Mouse (Mus musculus) heart, embryonic 13.5 days (tissue): ENCODE measurements around the gene Pfkl. TPM values are rescaled to one million over a fixed set of nuclear protein-coding genes. Genes with fewer than 3 reads are reported as not detected.
A peak's percentile ranks its signal among the peaks of the same experiment; 100 is the strongest.
"Not testable (repeated sequence)": the region's sequence is repeated elsewhere in the genome, so short reads cannot be mapped to it uniquely, and the experiment has no call there.

Source experiments
- ATAC-seq: fragments of 200-750 bp; cut with Nextera tagmentation; 2 replicates; pipeline ENCODE4 v1.8.0; 2017; ENCODE audit warnings: moderate TSS enrichment; ENCODE audit not compliant: insufficient number of reproducible peaks, low FRiP score, low TSS enrichment; ENCODE audit errors: extremely low read depth
- H3K27ac ChIP-seq: fragments of 300-500 bp; sonication (generic); replicated peaks from 2 replicates; pipeline ENCODE4 v1.5.1; 2015; ENCODE audit warnings: moderate library complexity, mild to moderate bottlenecking, inconsistent platforms
- H3K27me3 ChIP-seq: fragments of 300-500 bp; sonication (generic); replicated peaks from 2 replicates; pipeline ENCODE4 v1.6.1; 2015; ENCODE audit warnings: mild to moderate bottlenecking, inconsistent platforms
- H3K36me3 ChIP-seq: fragments of 300-500 bp; sonication (generic); 2 replicates; pipeline ENCODE4 v1.6.1; 2015; ENCODE audit warnings: mild to moderate bottlenecking, inconsistent platforms
- H3K4me1 ChIP-seq: fragments of 300-500 bp; sonication (generic); 2 replicates; pipeline ENCODE4 v1.6.1; 2015; ENCODE audit warnings: inconsistent platforms
- H3K4me2 ChIP-seq: fragments of 300-500 bp; sonication (generic); 2 replicates; pipeline ENCODE4 v1.6.1; 2015; ENCODE audit warnings: inconsistent platforms, mild to moderate bottlenecking, moderate library complexity
- H3K4me3 ChIP-seq: fragments of 300-500 bp; sonication (generic); 2 replicates; pipeline ENCODE4 v1.5.1; 2015; ENCODE audit warnings: moderate library complexity, mild to moderate bottlenecking, inconsistent platforms
- H3K9ac ChIP-seq: fragments of 300-500 bp; sonication (generic); 2 replicates; pipeline ENCODE4 v1.6.1; 2015; ENCODE audit warnings: inconsistent platforms, mild to moderate bottlenecking, moderate library complexity
- H3K9me3 ChIP-seq: fragments of 300-500 bp; sonication (generic); 2 replicates; pipeline ENCODE4 v1.6.1; 2016; ENCODE audit warnings: inconsistent platforms
- WGBS: fragments of 180-500 bp; shearing (Covaris S2); methylation state at CpG from one replicate; pipeline ENCODE4 v1.1.7; 2015; ENCODE audit warnings: mixed read lengths; 5-methylcytosine and 5-hydroxymethylcytosine counted together
- polyA plus RNA-seq: library from polyadenylated mRNA; unstranded; fragments of >200 nt; fragmentation: Nextera tagmentation; extraction: Ambion mirVana; gene quantifications from 2 replicates; pipeline ENCODE4 v1.2.1, GENCODE M21; 2015

Pfkl gene
- polyA plus RNA-seq, 1 experiment from 2014 or later, result 190 TPM

GRCm38 (mm10) chr10:78012661-78013495, 3.0 kb upstream of the Pfkl start:
- ATAC-seq, result no peak
- H3K9ac ChIP-seq, result no peak overlapping the region
- H3K9me3 ChIP-seq, result no peaks in the 10 kb centered on the region; the same call in 1 of the 2 replicates
- no peaks in the 10 kb centered on the region for H3K36me3 ChIP-seq
- no peak overlapping the region for H3K27ac ChIP-seq
- 88% methylated on average over 18 of the region's 18 CpGs for WGBS
- H3K4me1 ChIP-seq, result peaks cover 24% of the 10 kb centered on the region
- H3K4me3 ChIP-seq, result no peak overlapping the region
- no peaks in the 10 kb centered on the region; the same call in 1 of the 2 replicates for H3K27me3 ChIP-seq
- H3K4me2 ChIP-seq, result no peak overlapping the region

- Histone ChIP-seq H3K4me1 (peaks cover 39% of the 10 kb centered on the region), H3K4me2 (peak overlapping the region; percentile 95; the same call in 1 of the 2 replicates)
- H3K27ac ChIP-seq, ATAC-seq, H3K9me3 ChIP-seq, H3K36me3 ChIP-seq, H3K4me3 ChIP-seq, H3K9ac ChIP-seq, H3K27me3 ChIP-seq: not testable (repeated sequence)
- WGBS, result 92% methylated on average over 5 of the region's 5 CpGs
Measured at GRCm38 (mm10) chr10:78011116-78011515, 1.2 kb upstream of the Pfkl start.

GRCm38 (mm10) chr10:78010335-78010734, 452 bp upstream of the Pfkl start:
- peak overlapping the region; percentile 72 for H3K9ac ChIP-seq
- H3K27ac ChIP-seq, result no peak overlapping the region
- H3K4me3 ChIP-seq, result peak overlapping the region; percentile 90
- 10% methylated on average over 10 of the region's 10 CpGs for WGBS
- H3K27me3 ChIP-seq, result no peaks in the 10 kb centered on the region
- no peaks in the 10 kb centered on the region; the same call in 1 of the 2 replicates for H3K9me3 ChIP-seq
- peak overlapping the region; percentile 95 for H3K4me2 ChIP-seq
- peaks cover 8% of the 10 kb centered on the region for H3K36me3 ChIP-seq
- peaks cover 46% of the 10 kb centered on the region for H3K4me1 ChIP-seq
- no peak for ATAC-seq

DNA sequence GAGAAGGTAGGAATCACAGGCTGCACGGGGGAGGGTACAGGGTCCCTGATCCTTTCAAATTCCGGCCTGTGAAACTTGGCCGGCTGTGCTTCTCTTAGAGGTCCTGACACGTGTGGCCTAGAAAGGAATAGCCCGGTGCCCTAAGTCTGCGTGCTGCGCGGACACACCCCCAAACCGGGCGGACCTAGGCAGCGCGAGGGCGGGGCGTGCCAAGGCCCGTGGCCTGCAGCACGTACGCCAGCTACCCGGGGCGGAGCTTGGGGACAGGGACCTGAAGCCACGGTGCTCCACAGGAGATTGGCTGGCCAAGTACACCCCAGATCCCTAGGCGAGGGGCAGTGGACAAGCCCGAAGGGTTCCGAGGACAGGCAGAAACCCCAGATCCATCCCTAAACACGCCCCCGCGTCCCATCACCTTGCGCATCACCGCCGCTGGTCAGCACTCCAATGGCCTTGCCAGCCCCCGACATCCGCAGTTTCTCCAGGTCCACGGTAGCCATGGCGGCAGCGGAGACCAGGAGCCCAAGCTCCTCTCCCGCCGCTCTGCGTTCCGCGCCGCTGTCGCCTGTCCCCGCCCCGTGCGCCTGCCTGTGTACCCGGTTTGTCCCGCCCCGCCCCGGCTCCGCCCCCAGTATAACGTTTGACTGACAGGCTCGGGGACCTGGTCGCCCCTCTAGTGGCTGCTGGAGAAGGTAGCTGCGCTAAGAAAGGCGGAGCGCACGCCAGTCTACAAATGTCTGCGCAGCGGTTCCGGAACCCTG, 519 bp downstream of the Pfkl start:
- Histone ChIP-seq H3K36me3 (peaks cover 18% of the 10 kb centered on the region), H3K4me1 (peaks cover 50% of the 10 kb centered on the region), H3K9ac (peak overlapping the region; percentile 96), H3K4me3 (peak overlapping the region; percentile 90), H3K4me2 (peak overlapping the region; percentile 95), H3K27me3 (no peaks in the 10 kb centered on the region), H3K9me3 (no peaks in the 10 kb centered on the region), H3K27ac (peak overlapping the region; percentile 100)
- under 1% methylated on average over 55 of the region's 59 CpGs for WGBS
- peak; percentile 92 for ATAC-seq

DNA sequence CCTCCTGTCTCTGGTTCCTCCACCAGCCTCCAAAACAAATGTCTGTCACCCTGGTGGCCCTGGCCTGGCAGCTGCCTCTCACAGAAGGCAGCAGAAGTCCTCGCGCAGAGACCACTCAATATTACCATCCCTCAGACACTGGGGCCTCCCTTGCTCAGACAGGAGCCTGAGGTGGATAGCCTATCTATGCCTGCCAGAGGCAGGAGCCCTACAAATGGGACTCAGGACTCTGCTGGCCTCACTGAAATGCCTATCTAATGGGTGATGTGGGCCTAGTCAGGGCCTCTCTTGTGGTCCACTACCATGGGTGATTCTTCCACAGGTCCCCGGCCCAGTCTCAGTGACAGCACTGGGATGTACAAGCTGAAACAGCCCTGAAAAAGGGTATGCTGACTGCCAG, 1.7 kb downstream of the Pfkl start:
- no peak for ATAC-seq
- Histone ChIP-seq H3K4me2 (peak overlapping the region; percentile 95), H3K4me3 (peak overlapping the region; percentile 90), H3K27ac (peak overlapping the region; percentile 100), H3K36me3 (peaks cover 28% of the 10 kb centered on the region), H3K9ac (peak overlapping the region; percentile 96), H3K4me1 (peaks cover 51% of the 10 kb centered on the region), H3K9me3 (no peaks in the 10 kb centered on the region), H3K27me3 (no peaks in the 10 kb centered on the region)
- WGBS, result 61% methylated on average over 3 of the region's 3 CpGs

- H3K27me3 ChIP-seq, result no peaks in the 10 kb centered on the region
- peak overlapping the region; percentile 95 for H3K4me2 ChIP-seq
- peak overlapping the region; percentile 96 for H3K9ac ChIP-seq
- 40% methylated on average over 7 of the region's 7 CpGs for WGBS
- peaks cover 38% of the 10 kb centered on the region for H3K36me3 ChIP-seq
- peaks cover 51% of the 10 kb centered on the region for H3K4me1 ChIP-seq
- peak overlapping the region; percentile 90 for H3K4me3 ChIP-seq
- H3K9me3 ChIP-seq, result no peaks in the 10 kb centered on the region
- peak overlapping the region; percentile 100 for H3K27ac ChIP-seq
- ATAC-seq, result no peak
Measured at GRCm38 (mm10) chr10:78007203-78007602, 2.7 kb downstream of the Pfkl start.

- Histone ChIP-seq H3K4me2 (peak overlapping the region; percentile 95; the same call in 1 of the 2 replicates), H3K4me1 (peaks cover 51% of the 10 kb centered on the region), H3K9me3 (no peaks in the 10 kb centered on the region), H3K4me3 (no peak overlapping the region), H3K27ac (no peak overlapping the region), H3K27me3 (no peaks in the 10 kb centered on the region), H3K9ac (peak overlapping the region; percentile 96), H3K36me3 (peaks cover 51% of the 10 kb centered on the region)
- WGBS, result 90% methylated on average over 4 of the region's 4 CpGs
- ATAC-seq, result no peak
Measured at GRCm38 (mm10) chr10:78005791-78006438, 4.0 kb downstream of the Pfkl start.

GRCm38 (mm10) chr10:78004479-78005100, 5.3 kb downstream of the Pfkl start:
- no peaks in the 10 kb centered on the region for H3K27me3 ChIP-seq
- peaks cover 46% of the 10 kb centered on the region for H3K4me1 ChIP-seq
- ATAC-seq, result no peak
- 0 out of 2 replicates have a peak overlapping the region, but pooled peaks have one; percentile 38 for H3K9ac ChIP-seq
- WGBS, result 83% methylated on average over 3 of the region's 3 CpGs
- no peak overlapping the region for H3K27ac ChIP-seq
- no peak overlapping the region for H3K4me2 ChIP-seq
- peaks cover 64% of the 10 kb centered on the region for H3K36me3 ChIP-seq
- H3K9me3 ChIP-seq, result no peaks in the 10 kb centered on the region
- no peak overlapping the region for H3K4me3 ChIP-seq

DNA sequence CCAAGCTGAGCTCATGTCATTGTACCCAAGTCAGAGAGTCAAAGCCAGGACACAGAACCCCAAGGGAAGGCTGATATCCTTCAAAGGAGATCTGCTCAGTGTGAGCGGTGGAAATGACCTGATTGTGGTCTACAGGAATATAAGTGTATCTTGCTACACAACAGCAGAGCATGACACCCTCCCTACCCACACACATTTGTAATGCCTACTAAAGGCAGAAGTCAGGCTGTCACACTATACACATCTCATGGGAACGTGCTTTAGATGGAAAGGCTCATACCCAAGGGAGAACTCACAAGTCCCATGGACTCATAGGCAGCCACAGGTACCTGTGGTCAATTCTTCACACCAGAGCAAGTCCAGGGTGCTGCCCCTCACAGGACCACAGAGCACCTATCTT, 7.6 kb downstream of the Pfkl start:
- Histone ChIP-seq H3K4me3 (no peak overlapping the region), H3K9ac (no peak overlapping the region), H3K4me2 (no peak overlapping the region), H3K9me3 (no peaks in the 10 kb centered on the region), H3K27me3 (no peaks in the 10 kb centered on the region), H3K36me3 (peaks cover 87% of the 10 kb centered on the region), H3K4me1 (peaks cover 29% of the 10 kb centered on the region), H3K27ac (no peak overlapping the region)
- no peak for ATAC-seq
- 92% methylated on average over 2 of the region's 2 CpGs for WGBS

DNA sequence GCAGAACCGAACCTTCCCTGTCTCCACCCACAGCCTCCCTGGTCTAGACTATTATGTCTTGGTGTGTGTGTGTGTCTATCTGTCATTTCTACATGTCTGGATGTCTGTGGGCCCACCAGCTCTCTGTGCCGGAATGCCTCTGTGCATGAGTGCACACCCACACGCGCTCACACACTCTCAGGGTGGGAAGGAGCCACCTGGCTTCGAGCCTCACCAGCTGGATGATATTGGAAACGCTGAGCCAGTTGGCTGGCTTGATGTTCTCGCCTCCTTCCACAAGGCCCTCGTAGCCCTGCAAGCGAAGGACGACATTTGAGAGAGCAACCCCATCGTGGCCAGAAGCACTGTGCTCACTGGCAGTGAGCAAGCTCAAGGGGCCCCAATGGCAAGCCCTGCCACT, 8.1 kb downstream of the Pfkl start:
- Histone ChIP-seq H3K4me2 (no peak overlapping the region), H3K4me1 (peaks cover 24% of the 10 kb centered on the region), H3K27me3 (no peaks in the 10 kb centered on the region), H3K4me3 (no peak overlapping the region), H3K9me3 (no peaks in the 10 kb centered on the region), H3K9ac (no peak overlapping the region), H3K27ac (no peak overlapping the region), H3K36me3 (peaks cover 92% of the 10 kb centered on the region)
- WGBS, result 87% methylated on average over 11 of the region's 11 CpGs
- no peak for ATAC-seq

DNA sequence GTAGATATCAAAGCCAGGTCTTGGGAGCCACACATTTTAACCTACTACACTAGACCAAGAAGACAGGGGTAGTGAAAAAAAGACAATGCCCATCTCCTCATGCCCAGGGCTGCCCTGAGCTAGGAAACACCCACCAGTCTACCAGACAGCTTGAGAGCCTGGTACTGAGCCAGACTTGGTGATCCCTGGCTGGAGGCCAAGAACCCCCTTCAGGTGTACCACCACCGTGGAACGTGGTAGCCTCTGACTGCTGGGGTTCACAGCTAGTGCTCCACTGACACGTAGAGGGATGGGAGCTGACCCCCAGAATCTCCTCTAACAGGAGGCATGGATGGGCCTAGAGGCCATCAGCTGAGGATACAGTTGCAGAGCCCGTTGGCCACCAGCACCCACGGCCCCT, 9.7 kb downstream of the Pfkl start:
- H3K9ac ChIP-seq, result no peak overlapping the region
- H3K27ac ChIP-seq, result no peak overlapping the region
- H3K4me2 ChIP-seq, result no peak overlapping the region
- peaks cover 8% of the 10 kb centered on the region for H3K4me1 ChIP-seq
- H3K36me3 ChIP-seq, result peaks cover 99% of the 10 kb centered on the region
- no peaks in the 10 kb centered on the region for H3K9me3 ChIP-seq
- H3K27me3 ChIP-seq, result no peaks in the 10 kb centered on the region
- WGBS, result 91% methylated on average over 5 of the region's 5 CpGs
- H3K4me3 ChIP-seq, result no peak overlapping the region
- ATAC-seq, result no peak
